Mouse (Mus musculus): ENCODE measurements around the gene Lad1.

The Lad1 gene

GRCm38 (mm10) chr1:135807546-135807945, 10.9 kb upstream of the Lad1 start:
- DNase-seq (ENCODE audit: low spot score) = no peak

GRCm38 (mm10) chr1:135810180-135810579, 8.2 kb upstream of the Lad1 start:
- no peak for DNase-seq (ENCODE audit: low spot score)

- peak; percentile 86 for DNase-seq (ENCODE audit: low spot score)
Observed at GRCm38 (mm10) chr1:135811016-135811646, 7.3 kb upstream of the Lad1 start.

- DNase-seq (ENCODE audit: low spot score) = no peak
Observed at GRCm38 (mm10) chr1:135812205-135812604, 6.2 kb upstream of the Lad1 start.

- no peak for DNase-seq (ENCODE audit: low spot score)
Observed at GRCm38 (mm10) chr1:135812618-135813017, 5.8 kb upstream of the Lad1 start.

GRCm38 (mm10) chr1:135813071-135813470, 5.3 kb upstream of the Lad1 start:
- no peak for DNase-seq (ENCODE audit: low spot score)

GRCm38 (mm10) chr1:135813687-135814395, 4.6 kb upstream of the Lad1 start:
- no peak for DNase-seq (ENCODE audit: low spot score)

GRCm38 (mm10) chr1:135814531-135814930, 3.9 kb upstream of the Lad1 start:
- no peak for DNase-seq (ENCODE audit: low spot score)

- DNase-seq (ENCODE audit: low spot score) = no peak
Observed at GRCm38 (mm10) chr1:135817595-135817994, 803 bp upstream of the Lad1 start.

GRCm38 (mm10) chr1:135820071-135820470, 1.7 kb downstream of the Lad1 start:
- DNase-seq (ENCODE audit: low spot score) = no peak

GRCm38 (mm10) chr1:135820736-135821364, 2.5 kb downstream of the Lad1 start:
- no peak for DNase-seq (ENCODE audit: low spot score)

- DNase-seq (ENCODE audit: low spot score) = no peak
Observed at GRCm38 (mm10) chr1:135821780-135822179, 3.4 kb downstream of the Lad1 start.

- peak; percentile 81 for DNase-seq (ENCODE audit: low spot score)
Observed at GRCm38 (mm10) chr1:135828918-135829317, 10.5 kb downstream of the Lad1 start.

- DNase-seq (ENCODE audit: low spot score) = no peak
Observed at GRCm38 (mm10) chr1:135834206-135834859, 15.9 kb downstream of the Lad1 start.

GRCm38 (mm10) chr1:135834983-135835382, 16.6 kb downstream of the Lad1 start:
- DNase-seq (ENCODE audit: low spot score) = no peak

GRCm38 (mm10) chr1:135835716-135836483, 17.5 kb downstream of the Lad1 start, which contains the start of gene Tnnt2:
Tnnt2 (plus strand) TSS chr1:135836354.
- DNase-seq (ENCODE audit: low spot score) = peak; percentile 45

- DNase-seq (ENCODE audit: low spot score) = no peak
Observed at GRCm38 (mm10) chr1:135838626-135839025, 20.2 kb downstream of the Lad1 start.

GRCm38 (mm10) chr1:135839065-135839464, 20.7 kb downstream of the Lad1 start:
- no peak for DNase-seq (ENCODE audit: low spot score)

- no peak for DNase-seq (ENCODE audit: low spot score)
Observed at GRCm38 (mm10) chr1:135840675-135841395, 22.4 kb downstream of the Lad1 start.

GRCm38 (mm10) chr1:135843519-135844262, 25.3 kb downstream of the Lad1 start:
- no peak for DNase-seq (ENCODE audit: low spot score)
